Mouse (Mus musculus) heart, embryonic 11.5 days (tissue): ENCODE data around the gene Carns1. TPM values are rescaled to one million over a fixed set of nuclear protein-coding genes. Genes with fewer than 3 reads are reported as not detected.

Experiments used
- ATAC-seq: fragments of 200-750 bp; cut with Nextera tagmentation; replicated peaks from 2 replicates; pipeline ENCODE4 v1.8.0; 2017; ENCODE audit warnings: moderate library complexity; ENCODE audit not compliant: insufficient number of reproducible peaks, low FRiP score, low TSS enrichment
- H3K27ac ChIP-seq: fragments of 300-500 bp; sonication (generic); 2 replicates; pipeline ENCODE4 v1.5.1; 2014; ENCODE audit warnings: mild to moderate bottlenecking, low read depth, low read length
- H3K27me3 ChIP-seq: fragments of 300-500 bp; sonication (generic); 2 replicates; pipeline ENCODE4 v1.6.1; 2014; ENCODE audit warnings: mild to moderate bottlenecking, low read length, mixed read lengths; ENCODE audit not compliant: control insufficient read depth, insufficient read depth
- H3K36me3 ChIP-seq: fragments of 300-500 bp; sonication (generic); 2 replicates; pipeline ENCODE4 v1.6.1; 2014; ENCODE audit warnings: mild to moderate bottlenecking, low read length, moderate library complexity, mixed read lengths; ENCODE audit not compliant: control insufficient read depth, insufficient read depth
- H3K4me1 ChIP-seq: fragments of 300-500 bp; sonication (generic); 2 replicates; pipeline ENCODE4 v1.6.1; 2014; ENCODE audit warnings: low read length; ENCODE audit not compliant: control insufficient read depth, insufficient read depth
- H3K4me2 ChIP-seq: fragments of 300-500 bp; sonication (generic); 2 replicates; pipeline ENCODE4 v1.6.1; 2014; ENCODE audit warnings: mild to moderate bottlenecking, moderate library complexity
- H3K4me3 ChIP-seq: fragments of 300-500 bp; sonication (generic); 2 replicates; pipeline ENCODE4 v1.5.1; 2014; ENCODE audit warnings: low read depth, low read length
- H3K9ac ChIP-seq: fragments of 300-500 bp; sonication (generic); 2 replicates; pipeline ENCODE4 v1.6.1; 2014; ENCODE audit warnings: mild to moderate bottlenecking, low read depth, low read length, moderate library complexity
- H3K9me3 ChIP-seq: fragments of 300-500 bp; sonication (generic); replicated peaks from 2 replicates; pipeline ENCODE4 v1.6.1; 2016; ENCODE audit warnings: low read length; ENCODE audit not compliant: control insufficient read depth
- WGBS: fragments of 180-500 bp; shearing (Covaris S2); extraction: QIAGEN DNeasy Blood & Tissue Kit; methylation state at CpG from one replicate; pipeline ENCODE4 v1.1.7; 2014; ENCODE audit not compliant: insufficient replicate concordance; 5-methylcytosine and 5-hydroxymethylcytosine counted together
- polyA plus RNA-seq: library from polyadenylated mRNA; unstranded; fragments of >200 nt; fragmentation: Nextera tagmentation; extraction: Ambion mirVana; gene quantifications from 2 replicates; pipeline ENCODE4 v1.2.1, GENCODE M21; 2014

Carns1 gene
- polyA plus RNA-seq, 1 experiment from 2014 or later: 2.8 TPM

DNA sequence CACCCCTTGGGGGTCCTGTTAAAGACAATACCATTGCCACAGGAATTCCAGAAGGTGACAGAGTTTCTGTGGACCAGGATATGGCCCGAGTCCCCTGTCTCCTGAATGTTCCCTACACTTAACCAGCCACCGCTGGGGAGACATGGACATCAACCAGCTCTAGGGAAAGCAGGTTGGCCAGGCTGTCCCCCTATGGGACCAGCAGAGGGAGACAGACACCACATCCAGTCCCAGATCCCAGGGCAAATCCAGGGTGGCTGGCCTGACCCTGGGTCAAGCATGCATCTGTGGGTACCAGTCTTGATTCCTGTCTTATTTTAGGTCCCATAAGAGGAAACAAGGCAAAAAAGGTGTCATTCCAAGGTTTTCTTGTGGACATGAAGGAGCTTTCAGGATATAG lies 31.7 kb upstream of the Carns1 start:
- Histone ChIP-seq H3K36me3 (no peaks in the 10 kb centered on the region), H3K9me3 (no peaks in the 10 kb centered on the region), H3K4me1 (peaks cover 6% of the 10 kb centered on the region), H3K4me2 (no peak overlapping the region), H3K27me3 (peaks cover 24% of the 10 kb centered on the region), H3K9ac (no peak overlapping the region), H3K27ac (no peak overlapping the region), H3K4me3 (no peak overlapping the region)
- 0% methylated on average over 2 of the region's 2 CpGs for WGBS
- no peak; the same call in 1 of the 2 replicates for ATAC-seq

DNA sequence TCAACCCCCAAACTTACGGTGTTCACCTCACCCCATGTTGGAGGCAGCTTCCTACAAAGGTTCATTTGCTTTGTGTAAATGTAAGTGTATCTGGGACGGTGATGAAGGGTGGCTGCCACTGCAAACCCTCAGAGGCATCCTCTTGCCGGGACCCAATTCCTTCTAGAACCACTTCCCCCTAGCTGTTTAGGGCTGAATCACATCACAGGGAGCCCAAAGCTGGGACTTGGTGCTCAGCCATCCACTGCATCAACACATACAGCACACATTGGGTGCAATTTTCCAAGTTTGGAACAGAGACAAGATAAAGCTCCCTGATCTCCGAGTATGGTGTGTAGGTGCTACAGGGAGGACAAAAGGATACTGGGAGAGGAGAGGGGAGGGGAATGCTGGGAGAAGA lies 29.6 kb upstream of the Carns1 start:
- Histone ChIP-seq H3K4me2 (no peak overlapping the region), H3K9me3 (no peaks in the 10 kb centered on the region), H3K36me3 (no peaks in the 10 kb centered on the region), H3K27me3 (peaks cover 10% of the 10 kb centered on the region), H3K9ac (no peak overlapping the region), H3K4me1 (peaks cover 19% of the 10 kb centered on the region), H3K4me3 (no peak overlapping the region), H3K27ac (no peak overlapping the region)
- WGBS: 50% methylated on average over 4 of the region's 4 CpGs
- ATAC-seq: no peak

GRCm38 (mm10) chr19:4203604-4204326 lies 28.5 kb upstream of the Carns1 start:
- H3K27ac ChIP-seq: peak overlapping the region; percentile 12; the same call in 1 of the 2 replicates
- no peak overlapping the region for H3K9ac ChIP-seq
- H3K36me3 ChIP-seq: peaks cover 5% of the 10 kb centered on the region; the same call in 1 of the 2 replicates
- WGBS: 63% methylated on average over 13 of the region's 13 CpGs
- H3K4me2 ChIP-seq: no peak overlapping the region
- no peaks in the 10 kb centered on the region for H3K9me3 ChIP-seq
- peaks cover 19% of the 10 kb centered on the region for H3K4me1 ChIP-seq
- H3K4me3 ChIP-seq: no peak overlapping the region
- no peak for ATAC-seq
- peaks cover 9% of the 10 kb centered on the region for H3K27me3 ChIP-seq

- Histone ChIP-seq H3K4me2 (no peak overlapping the region), H3K27me3 (peaks cover 6% of the 10 kb centered on the region), H3K9me3 (no peaks in the 10 kb centered on the region), H3K4me3 (no peak overlapping the region), H3K9ac (0 out of 2 replicates have a peak overlapping the region, but pooled peaks have one; percentile 22), H3K27ac (no peak overlapping the region), H3K36me3 (peaks cover 6% of the 10 kb centered on the region; the same call in 1 of the 2 replicates), H3K4me1 (peaks cover 19% of the 10 kb centered on the region)
- 60% methylated on average over 3 of the region's 3 CpGs for WGBS
- no peak for ATAC-seq
These were observed 27.9 kb upstream of the Carns1 start for GRCm38 (mm10) chr19:4203148-4203547.

GRCm38 (mm10) chr19:4202149-4202548 lies 26.9 kb upstream of the Carns1 start:
- 28% methylated on average over 7 of the region's 7 CpGs for WGBS

DNA sequence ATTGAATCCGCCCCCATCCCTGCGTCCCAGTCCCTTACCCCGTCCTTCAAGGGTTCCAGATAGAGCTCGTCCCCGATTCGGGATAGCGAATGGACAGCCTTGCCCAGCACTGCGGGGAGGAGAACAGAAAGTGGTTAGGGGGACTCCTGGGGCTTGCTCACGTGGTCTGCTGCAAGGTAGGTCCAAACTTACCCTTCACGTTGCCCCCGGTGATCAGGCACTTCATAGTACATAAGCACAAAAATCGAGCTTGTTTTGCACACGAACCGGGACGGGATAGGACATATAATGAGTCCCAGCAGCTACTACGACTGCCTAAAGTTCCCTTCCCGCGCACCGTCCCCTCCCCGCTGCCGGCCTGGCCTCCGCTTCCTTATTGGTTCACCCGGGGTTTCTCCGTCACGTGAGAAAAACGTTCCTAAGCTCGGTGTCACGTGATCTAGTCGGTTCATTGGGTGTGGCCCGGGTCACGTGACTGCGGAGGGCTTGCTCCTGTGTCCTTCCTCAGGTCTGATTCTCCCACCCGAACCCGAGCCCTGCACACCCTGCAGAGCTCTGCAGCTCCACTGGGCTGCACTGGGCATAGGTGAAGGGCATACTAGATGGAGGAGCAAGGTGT lies 26.1 kb upstream of the Carns1 start, which contains the start of gene Rad9a:
Gene Rad9a, minus strand, starts transcription at position 372 of the 619 bp plus-strand sequence.
- Histone ChIP-seq H3K4me1 (peaks cover 24% of the 10 kb centered on the region), H3K36me3 (peaks cover 10% of the 10 kb centered on the region), H3K27ac (peak within 1 kb of the TSS; percentile 60; the same call in 1 of the 2 replicates), H3K27me3 (peaks cover 6% of the 10 kb centered on the region), H3K4me3 (peak within 1 kb of the TSS; percentile 71), H3K9ac (peak within 1 kb of the TSS; percentile 82), H3K4me2 (peak within 1 kb of the TSS; percentile 80), H3K9me3 (no peaks in the 10 kb centered on the region)
- WGBS: under 1% methylated on average over 34 of the region's 34 CpGs
- peak; percentile 88 for ATAC-seq

More at GRCm38 (mm10) chr19:4202149-4202548, 26.9 kb upstream of the Carns1 start:
- H3K36me3 ChIP-seq: peaks cover 8% of the 10 kb centered on the region
- peaks cover 6% of the 10 kb centered on the region for H3K27me3 ChIP-seq
- no peak overlapping the region for H3K27ac ChIP-seq
- peak overlapping the region; percentile 80 for H3K4me2 ChIP-seq
- H3K4me1 ChIP-seq: peaks cover 19% of the 10 kb centered on the region
- no peak for ATAC-seq
- peak overlapping the region; percentile 71 for H3K4me3 ChIP-seq
- H3K9me3 ChIP-seq: no peaks in the 10 kb centered on the region
- peak overlapping the region; percentile 82 for H3K9ac ChIP-seq

- Histone ChIP-seq H3K27ac (no peak overlapping the region), H3K27me3 (no peaks in the 10 kb centered on the region), H3K9me3 (no peaks in the 10 kb centered on the region), H3K4me3 (no peak overlapping the region), H3K4me2 (no peak overlapping the region), H3K4me1 (peaks cover 38% of the 10 kb centered on the region), H3K36me3 (peaks cover 27% of the 10 kb centered on the region), H3K9ac (no peak overlapping the region)
- ATAC-seq: no peak
- 59% methylated on average over 3 of the region's 3 CpGs for WGBS
These were observed 21.9 kb upstream of the Carns1 start for GRCm38 (mm10) chr19:4197180-4197579.

DNA sequence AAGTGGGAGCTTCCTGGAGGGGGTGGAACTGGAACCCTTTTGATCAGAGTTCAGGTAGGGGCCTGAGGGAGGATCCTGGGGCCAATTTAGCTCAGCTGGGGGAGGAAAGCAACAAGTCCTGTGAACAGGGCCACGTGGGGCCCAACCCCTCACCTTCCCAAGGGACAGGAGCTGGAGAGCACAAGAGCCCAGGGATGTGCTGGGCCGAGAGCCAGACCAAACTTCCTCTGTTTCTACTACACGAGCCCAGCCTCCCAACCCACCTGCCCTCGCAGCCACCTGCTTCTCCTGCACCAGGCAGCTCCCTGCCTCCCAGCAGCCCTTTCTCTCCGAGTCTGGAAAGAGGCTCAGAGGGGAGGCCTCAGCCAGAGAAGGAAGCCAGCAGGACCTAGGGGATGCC lies 21.3 kb upstream of the Carns1 start:
- 41% methylated on average over 5 of the region's 5 CpGs for WGBS
- Histone ChIP-seq H3K4me2 (no peak overlapping the region), H3K36me3 (peaks cover 27% of the 10 kb centered on the region), H3K9me3 (no peaks in the 10 kb centered on the region), H3K4me1 (peaks cover 34% of the 10 kb centered on the region), H3K27ac (no peak overlapping the region), H3K4me3 (no peak overlapping the region), H3K27me3 (no peaks in the 10 kb centered on the region), H3K9ac (peak overlapping the region; percentile 36; the same call in 1 of the 2 replicates)
- no peak for ATAC-seq
